Mouse (Mus musculus) myocyte (in vitro differentiated cells): ENCODE results near the gene Gpr39. TPM values are rescaled to one million over a fixed set of nuclear protein-coding genes. Genes with fewer than 3 reads are reported as not detected.

Experiments
- H3K27me3 ChIP-seq: one replicate; pipeline ENCODE4 v1.6.1; 2011; ENCODE audit not compliant: control insufficient read depth, insufficient read depth, insufficient read length
- H3K36me3 ChIP-seq: one replicate; pipeline ENCODE4 v1.6.1; 2011; ENCODE audit not compliant: control insufficient read depth, insufficient read depth
- H3K4me2 ChIP-seq: one replicate; pipeline ENCODE4 v1.6.1; 2011; ENCODE audit warnings: low read depth, control low read depth
- H3K4me3 ChIP-seq: one replicate; pipeline ENCODE4 v1.5.1; 2011; ENCODE audit warnings: mild to moderate bottlenecking, control low read depth, moderate library complexity
- H3K79me2 ChIP-seq: one replicate; pipeline ENCODE4 v1.6.1; 2011; ENCODE audit not compliant: control insufficient read depth, insufficient read depth
- H3ac ChIP-seq: one replicate; pipeline ENCODE4 v1.6.1; 2011; ENCODE audit not compliant: control insufficient read depth, insufficient read length
- CEBPB ChIP-seq: IDR thresholded peaks from 2 replicates; pipeline ENCODE4 v1.6.1; 2011; ENCODE audit warnings: mild to moderate bottlenecking, moderate library complexity; ENCODE audit not compliant: poor library complexity, insufficient read depth, severe bottlenecking
- E2F4 ChIP-seq: IDR thresholded peaks from one replicate; pipeline ENCODE4 v1.6.1; 2011; ENCODE audit warnings: mild to moderate bottlenecking, control low read depth, moderate library complexity; ENCODE audit not compliant: insufficient read depth
- MAX ChIP-seq: IDR thresholded peaks from one replicate; pipeline ENCODE4 v1.6.1; 2011; ENCODE audit warnings: low read depth, mild to moderate bottlenecking, control low read depth
- MYOD1 ChIP-seq, 3 experiments: IDR thresholded peaks; one replicate each; pipeline ENCODE4 v1.6.1; 2011; ENCODE audit warnings: control low read depth in 2 of 3, low read depth in 2 of 3, mild to moderate bottlenecking in 2 of 3, moderate library complexity in 1 of 3; ENCODE audit not compliant: insufficient read length in 2 of 3, control insufficient read depth in 1 of 3
- MYOG ChIP-seq, 3 experiments: IDR thresholded peaks; one replicate each; pipeline ENCODE4 v1.6.1; 2011; ENCODE audit warnings: control low read depth in 2 of 3, low read depth in 2 of 3, mild to moderate bottlenecking in 2 of 3; ENCODE audit not compliant: insufficient read length in 2 of 3, control insufficient read depth in 1 of 3, insufficient read depth in 1 of 3
- POLR2A ChIP-seq: IDR thresholded peaks from one replicate; pipeline ENCODE4 v1.6.1; 2011; ENCODE audit warnings: low read depth, mild to moderate bottlenecking, control low read depth, moderate library complexity; ENCODE audit not compliant: insufficient read length
- POLR2AphosphoS2 ChIP-seq: IDR thresholded peaks from one replicate; pipeline ENCODE4 v1.6.1; 2011; ENCODE audit warnings: low read depth, control low read depth; ENCODE audit not compliant: insufficient read length
- REST ChIP-seq: IDR thresholded peaks from one replicate; pipeline ENCODE4 v1.6.1; 2011; ENCODE audit warnings: mild to moderate bottlenecking, control low read depth, moderate library complexity; ENCODE audit not compliant: insufficient read depth, insufficient read length
- SRF ChIP-seq: IDR thresholded peaks from one replicate; pipeline ENCODE4 v1.6.1; 2011; ENCODE audit warnings: low read depth; ENCODE audit not compliant: control insufficient read depth, insufficient read length
- TCF12 ChIP-seq: IDR thresholded peaks from one replicate; pipeline ENCODE4 v1.6.1; 2011; ENCODE audit warnings: mild to moderate bottlenecking, control low read depth; ENCODE audit not compliant: poor library complexity, insufficient read depth, severe bottlenecking
- TCF3 ChIP-seq: IDR thresholded peaks from one replicate; pipeline ENCODE4 v1.6.1; 2011; ENCODE audit warnings: low read depth, control low read depth; ENCODE audit not compliant: insufficient read length
- USF1 ChIP-seq: IDR thresholded peaks from one replicate; pipeline ENCODE4 v1.6.1; 2011; ENCODE audit warnings: low read depth, mild to moderate bottlenecking, control low read depth, moderate library complexity
- polyA plus RNA-seq: library from polyadenylated mRNA; unstranded; fragments of >200 nt; fragmentation: generic; extraction: Trizol; gene quantifications from one replicate; pipeline ENCODE4 v1.2.1, GENCODE M21; 2012; ENCODE audit warnings: missing spikeins

Gpr39 gene
- polyA plus RNA-seq, 1 experiment: 7.6 TPM

GRCm38 (mm10) chr1:125662058-125662457 is 14.7 kb upstream of the Gpr39 start:
- no peak overlapping the region for H3ac ChIP-seq
- H3K4me2 ChIP-seq: no peak overlapping the region
- no peaks in the 10 kb centered on the region for H3K79me2 ChIP-seq
- no peaks in the 10 kb centered on the region for H3K36me3 ChIP-seq
- H3K27me3 ChIP-seq: no peaks in the 10 kb centered on the region
- H3K4me3 ChIP-seq: no peak overlapping the region
- no peak for TF ChIP-seq MAX

- no peak overlapping the region for H3ac ChIP-seq
- peak overlapping the region; percentile 7 for H3K4me2 ChIP-seq
- no peaks in the 10 kb centered on the region for H3K27me3 ChIP-seq
- H3K4me3 ChIP-seq: no peak overlapping the region
- H3K36me3 ChIP-seq: no peaks in the 10 kb centered on the region
- no peaks in the 10 kb centered on the region for H3K79me2 ChIP-seq
- TF ChIP-seq POLR2A (no peak), TCF3 (no peak), POLR2AphosphoS2 (no peak), MYOD1 (IDR thresholded peaks at IDR 0.05; ENCODE audit: control insufficient read depth in 1 of 3, insufficient read length in 2 of 3, low read depth in 2 of 3) (no peak), E2F4 (no peak), REST (no peak), CEBPB (no peak), SRF (no peak), MAX (no peak), USF1 (no peak), MYOG (IDR thresholded peaks at IDR 0.05; ENCODE audit: control insufficient read depth in 1 of 3, insufficient read depth in 1 of 3, insufficient read length in 2 of 3, low read depth in 2 of 3) (no peak), TCF12 (no peak)
These were observed 14.1 kb upstream of the Gpr39 start for GRCm38 (mm10) chr1:125662660-125663059.

- no peaks in the 10 kb centered on the region for H3K36me3 ChIP-seq
- H3ac ChIP-seq: no peak overlapping the region
- peak overlapping the region; percentile 7 for H3K4me2 ChIP-seq
- H3K27me3 ChIP-seq: no peaks in the 10 kb centered on the region
- no peaks in the 10 kb centered on the region for H3K79me2 ChIP-seq
- H3K4me3 ChIP-seq: no peak overlapping the region
- TF ChIP-seq POLR2A (no peak), MYOD1 (IDR thresholded peaks at IDR 0.05; ENCODE audit: control insufficient read depth in 1 of 3, insufficient read length in 2 of 3, low read depth in 2 of 3) (no peak), E2F4 (no peak), REST (no peak), MAX (no peak), CEBPB (peak; percentile 68)
These were observed 13.7 kb upstream of the Gpr39 start for GRCm38 (mm10) chr1:125663104-125663503.

GRCm38 (mm10) chr1:125665127-125665637 is 11.6 kb upstream of the Gpr39 start:
- Histone ChIP-seq H3K4me3 (no peak overlapping the region), H3K27me3 (no peaks in the 10 kb centered on the region), H3K4me2 (peak overlapping the region; percentile 60), H3K79me2 (no peaks in the 10 kb centered on the region), H3ac (no peak overlapping the region), H3K36me3 (no peaks in the 10 kb centered on the region)
- no peak for TF ChIP-seq E2F4
- TF ChIP-seq MYOD1 (IDR thresholded peaks at IDR 0.05; ENCODE audit: control insufficient read depth in 1 of 3, insufficient read length in 2 of 3, low read depth in 2 of 3): peak in 2 of 3 experiments; percentile 31 to 60
- no peak for TF ChIP-seq TCF3
- TF ChIP-seq CEBPB: peak; percentile 57; the same call in 1 of the 2 replicates
- TF ChIP-seq TCF12: no peak

GRCm38 (mm10) chr1:125669035-125669434 is 7.8 kb upstream of the Gpr39 start:
- H3K36me3 ChIP-seq: no peaks in the 10 kb centered on the region
- no peak for TF ChIP-seq USF1
- peak in 1 of 3 experiments; percentile 34 for TF ChIP-seq MYOD1 (IDR thresholded peaks at IDR 0.05; ENCODE audit: control insufficient read depth in 1 of 3, insufficient read length in 2 of 3, low read depth in 2 of 3)
- no peak overlapping the region for H3K4me3 ChIP-seq
- no peaks in the 10 kb centered on the region for H3K79me2 ChIP-seq
- H3ac ChIP-seq: no peak overlapping the region
- H3K27me3 ChIP-seq: no peaks in the 10 kb centered on the region
- no peak overlapping the region for H3K4me2 ChIP-seq

GRCm38 (mm10) chr1:125675186-125675585 is 1.6 kb upstream of the Gpr39 start:
- Histone ChIP-seq H3K27me3 (no peaks in the 10 kb centered on the region), H3K4me3 (no peak overlapping the region), H3K4me2 (no peak overlapping the region), H3K79me2 (no peaks in the 10 kb centered on the region), H3K36me3 (no peaks in the 10 kb centered on the region), H3ac (no peak overlapping the region)
- TF ChIP-seq POLR2A (no peak), SRF (no peak), TCF12 (no peak), TCF3 (no peak), MYOG (IDR thresholded peaks at IDR 0.05; ENCODE audit: control insufficient read depth in 1 of 3, insufficient read depth in 1 of 3, insufficient read length in 2 of 3, low read depth in 2 of 3) (no peak), REST (no peak), E2F4 (no peak), POLR2AphosphoS2 (no peak), CEBPB (no peak), MYOD1 (IDR thresholded peaks at IDR 0.05; ENCODE audit: control insufficient read depth in 1 of 3, insufficient read length in 2 of 3, low read depth in 2 of 3) (no peak), USF1 (no peak), MAX (no peak)
